ENCODE assay signal across 33 mouse cellular contexts in the genomic region with DNA sequence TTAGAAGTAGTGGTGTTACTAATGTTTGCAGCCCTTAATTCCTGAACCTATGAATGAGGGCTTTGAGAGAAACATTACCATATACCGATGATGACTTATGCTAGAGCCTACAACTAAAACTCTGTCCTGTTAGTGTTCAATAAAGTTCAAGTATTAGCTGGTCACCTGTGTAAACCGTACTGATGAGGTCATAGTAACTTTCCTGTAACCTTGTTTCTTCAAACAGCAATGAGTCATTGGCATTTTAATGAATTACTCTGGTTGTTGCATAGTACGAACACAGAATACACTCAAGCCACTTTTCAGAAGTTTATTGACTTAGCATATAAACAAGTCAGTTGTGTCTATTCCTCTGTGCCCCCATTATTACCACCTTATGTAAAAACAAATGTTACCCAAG.
"Had no signal": no experiment of that assay in that cellular context is flagged by ENCODE, and none has a peak within 500 bp of the region (broad histone marks: within the 10 kb centered on the region; RNA-seq: fewer than 3 reads in every experiment).

No protein-coding gene starts in this region.

- H3K27me3 ChIP-seq: heart, embryonic 12.5 days; heart, embryonic 13.5 days; heart, embryonic 15.5 days; hindbrain, embryonic 12.5 days; hindbrain, embryonic 13.5 days; hindbrain, embryonic 15.5 days; intestine, embryonic 15.5 days; kidney, embryonic 15.5 days had no signal

- ATAC-seq: hindbrain, embryonic 16.5 days; hindbrain, postnatal 0 days; inflammation-experienced regulatory T-cells, adult 6 months; intestine, embryonic 15.5 days; intestine, embryonic 16.5 days; intestine, postnatal 0 days had no signal

- H3K9me3 ChIP-seq: heart, embryonic 10.5 days; heart, embryonic 12.5 days; heart, embryonic 13.5 days; heart, embryonic 15.5 days; hindbrain, embryonic 10.5 days; hindbrain, embryonic 12.5 days; hindbrain, embryonic 13.5 days; hindbrain, embryonic 15.5 days; intestine, embryonic 15.5 days; kidney, embryonic 15.5 days had no signal

- H3K4me2 ChIP-seq: heart, embryonic 11.5 days; heart, embryonic 12.5 days; heart, embryonic 13.5 days; heart, embryonic 15.5 days; hindbrain, embryonic 12.5 days; hindbrain, embryonic 13.5 days; hindbrain, embryonic 14.5 days; hindbrain, embryonic 15.5 days; intestine, embryonic 15.5 days; kidney, embryonic 15.5 days had no signal

- H3K27ac ChIP-seq: heart, embryonic 10.5 days; heart, embryonic 13.5 days; heart, embryonic 15.5 days; hindbrain, embryonic 10.5 days; hindbrain, embryonic 12.5 days; hindbrain, embryonic 13.5 days; hindbrain, embryonic 14.5 days; hindbrain, embryonic 15.5 days; hindbrain, postnatal 0 days; intestine, embryonic 15.5 days; kidney, embryonic 15.5 days; kidney, postnatal 0 days; layer of hippocampus, adult 2 months; left cerebral cortex, adult 2 months had no signal

- DNase-seq: heart, postnatal 10 days; heart, postnatal 14 days; heart, postnatal 36 days; heart, postnatal 4 days; kidney, adult 11 months; kidney, adult 18-20 months; kidney, adult 8-10 months; kidney, postnatal 14 days; kidney, postnatal 25 days; kidney, postnatal 36 days; kidney, postnatal 4 days; layer of hippocampus, adult 9-11 months; layer of hippocampus, postnatal 36 days had no signal

- H3K36me3 ChIP-seq: heart, embryonic 10.5 days; intestine, embryonic 15.5 days had no signal

- H3K4me1 ChIP-seq: heart, embryonic 10.5 days; heart, embryonic 12.5 days; heart, embryonic 13.5 days; heart, embryonic 15.5 days; hindbrain, embryonic 10.5 days; hindbrain, embryonic 12.5 days; hindbrain, embryonic 13.5 days; hindbrain, embryonic 15.5 days; intestine, embryonic 15.5 days; kidney, embryonic 15.5 days had no signal

- H3K4me3 ChIP-seq: heart, embryonic 10.5 days; heart, embryonic 12.5 days; heart, embryonic 13.5 days; heart, embryonic 15.5 days; hindbrain, embryonic 10.5 days; hindbrain, embryonic 12.5 days; hindbrain, embryonic 13.5 days; hindbrain, embryonic 15.5 days; intestine, embryonic 15.5 days; kidney, embryonic 15.5 days; layer of hippocampus, adult 2 months; left cerebral cortex, adult 2 months had no signal

- H3K9ac ChIP-seq: heart, embryonic 12.5 days; heart, embryonic 13.5 days; heart, embryonic 15.5 days; hindbrain, embryonic 12.5 days; hindbrain, embryonic 13.5 days; hindbrain, embryonic 14.5 days; hindbrain, embryonic 15.5 days; intestine, embryonic 15.5 days; kidney, embryonic 15.5 days had no signal
